Mouse (Mus musculus): ENCODE data around the gene Yy1. TPM values are rescaled to one million over a fixed set of nuclear protein-coding genes. Genes with fewer than 3 reads are reported as not detected.
"Not testable (repeated sequence)": the region's sequence is repeated elsewhere in the genome, so short reads cannot be mapped to it uniquely, and the experiment has no call there.

Gene Yy1
- polyA plus RNA-seq, 1 experiment from 2014 or later, result 13.5 TPM

DNA sequence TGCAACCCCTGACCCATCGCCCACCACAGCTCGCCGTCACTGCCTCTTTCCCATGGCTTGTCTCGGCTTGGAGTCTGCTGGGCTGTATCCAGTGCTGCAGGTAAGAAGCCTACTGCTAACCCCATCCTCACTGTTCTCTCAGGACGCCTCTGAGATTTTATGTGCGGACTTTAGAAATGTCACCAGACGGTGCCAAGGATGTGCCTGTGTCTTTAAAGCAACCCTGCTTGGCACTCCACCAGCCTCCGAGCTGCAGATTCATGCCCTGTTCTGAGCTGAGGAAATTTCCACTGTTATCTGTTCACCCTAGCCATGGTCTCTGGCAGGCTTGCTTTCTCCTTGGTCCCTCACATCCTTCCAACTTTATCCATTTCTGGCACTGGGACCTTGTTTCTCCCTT, 40.1 kb downstream of the Yy1 start:
- H3K9me3 ChIP-seq, result no peaks in the 10 kb centered on the region
- H3K4me3 ChIP-seq, result no peak overlapping the region
- no peak overlapping the region for H3K4me2 ChIP-seq
- H3K27me3 ChIP-seq, result peaks cover 5% of the 10 kb centered on the region; the same call in 1 of the 2 replicates
- 85% methylated on average over 8 of the region's 8 CpGs for WGBS
- H3K27ac ChIP-seq, result no peak overlapping the region
- no peak for ATAC-seq (ENCODE audit: low FRiP score)
- H3K9ac ChIP-seq, result peak overlapping the region; percentile 55; the same call in 1 of the 2 replicates
- peaks cover 6% of the 10 kb centered on the region for H3K36me3 ChIP-seq
- H3K4me1 ChIP-seq (replicated peaks), result peaks cover 55% of the 10 kb centered on the region

DNA sequence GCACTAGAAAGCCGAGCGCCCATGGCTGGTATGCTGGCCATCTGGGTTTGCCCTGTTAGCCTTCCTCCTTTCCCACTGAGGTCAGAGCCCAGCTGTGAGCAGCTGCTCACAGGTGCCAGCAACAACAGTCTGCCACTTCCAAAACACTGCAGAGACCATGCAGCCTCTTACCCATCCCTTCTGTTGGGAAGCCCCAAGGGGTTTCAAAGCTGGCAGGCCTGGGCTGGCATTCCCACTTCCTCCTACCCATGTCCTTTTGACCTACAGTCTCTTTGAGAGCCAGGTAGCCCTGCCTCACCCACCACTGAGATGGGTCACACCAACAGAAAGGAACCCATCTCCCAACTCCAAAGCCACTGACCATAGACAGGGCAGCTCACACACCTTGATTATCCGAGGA, 40.6 kb downstream of the Yy1 start:
- Histone ChIP-seq H3K4me1 (replicated peaks) (peaks cover 60% of the 10 kb centered on the region), H3K4me2 (no peak overlapping the region)

DNA sequence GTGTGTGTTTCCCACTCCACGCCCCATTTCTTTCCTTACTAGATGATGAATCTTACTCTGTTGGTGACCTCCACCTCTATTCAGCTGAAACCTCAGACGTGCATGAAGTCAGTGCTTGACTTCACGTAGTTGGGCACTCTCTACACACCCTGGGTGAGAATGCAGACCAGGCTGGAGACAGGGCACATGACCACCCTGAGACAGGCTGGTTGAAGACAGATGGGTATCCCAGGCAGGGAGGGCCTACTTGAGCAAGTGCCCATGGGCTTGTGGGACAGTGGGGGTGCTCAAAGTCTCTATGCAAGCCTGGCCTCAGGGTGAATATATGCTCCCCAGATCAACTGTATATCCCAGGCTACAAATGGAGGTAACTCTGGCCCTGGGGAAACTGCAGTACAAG, 41.6 kb downstream of the Yy1 start:
- H3K27me3 ChIP-seq, result peaks cover 5% of the 10 kb centered on the region; the same call in 1 of the 2 replicates
- 87% methylated on average over 3 of the region's 3 CpGs for WGBS

More for the DNA sequence above, 40.6 kb downstream of the Yy1 start:
- Histone ChIP-seq H3K9ac (no peak overlapping the region), H3K9me3 (no peaks in the 10 kb centered on the region), H3K36me3 (peaks cover under 1% of the 10 kb centered on the region), H3K27me3 (peaks cover 5% of the 10 kb centered on the region; the same call in 1 of the 2 replicates), H3K27ac (no peak overlapping the region), H3K4me3 (no peak overlapping the region)
- ATAC-seq (ENCODE audit: low FRiP score), result no peak
- WGBS, result 97% methylated on average over 3 of the region's 3 CpGs

DNA sequence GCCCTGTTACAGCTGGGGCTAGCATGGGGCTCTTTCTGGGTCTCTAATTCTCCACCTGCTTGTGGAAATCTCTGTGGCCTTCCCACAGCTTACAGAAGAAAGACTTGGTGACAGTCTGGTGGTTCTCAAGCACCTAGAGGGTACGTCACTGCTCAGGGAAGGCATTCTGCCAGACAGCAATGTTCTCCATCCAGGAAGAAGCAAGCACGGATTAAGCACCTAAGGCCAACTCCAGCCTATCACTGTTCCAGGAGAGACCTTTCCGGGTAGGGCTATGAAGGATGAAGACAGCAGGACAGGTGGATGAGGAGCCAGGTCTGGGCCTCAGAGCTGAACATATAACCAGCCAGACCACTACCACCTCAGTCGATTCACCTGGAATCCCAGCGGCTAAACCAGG, 42.0 kb downstream of the Yy1 start:
- Histone ChIP-seq H3K4me1 (replicated peaks) (peaks cover 67% of the 10 kb centered on the region), H3K27me3 (peaks cover 5% of the 10 kb centered on the region; the same call in 1 of the 2 replicates), H3K9ac (peak overlapping the region; percentile 88), H3K36me3 (no peaks in the 10 kb centered on the region; the same call in 1 of the 2 replicates), H3K9me3 (no peaks in the 10 kb centered on the region), H3K27ac (no peak overlapping the region), H3K4me2 (peak overlapping the region; percentile 92), H3K4me3 (peak overlapping the region; percentile 72)
- WGBS, result 54% methylated on average over 5 of the region's 5 CpGs
- ATAC-seq (ENCODE audit: low FRiP score), result no peak

More for the DNA sequence above, 41.6 kb downstream of the Yy1 start:
- no peaks in the 10 kb centered on the region for H3K9me3 ChIP-seq
- peak overlapping the region; percentile 92 for H3K4me2 ChIP-seq
- no peak for ATAC-seq (ENCODE audit: low FRiP score)
- peaks cover 63% of the 10 kb centered on the region for H3K4me1 ChIP-seq (replicated peaks)
- no peak overlapping the region for H3K27ac ChIP-seq
- H3K36me3 ChIP-seq, result no peaks in the 10 kb centered on the region; the same call in 1 of the 2 replicates
- H3K4me3 ChIP-seq, result peak overlapping the region; percentile 72
- peak overlapping the region; percentile 88 for H3K9ac ChIP-seq

DNA sequence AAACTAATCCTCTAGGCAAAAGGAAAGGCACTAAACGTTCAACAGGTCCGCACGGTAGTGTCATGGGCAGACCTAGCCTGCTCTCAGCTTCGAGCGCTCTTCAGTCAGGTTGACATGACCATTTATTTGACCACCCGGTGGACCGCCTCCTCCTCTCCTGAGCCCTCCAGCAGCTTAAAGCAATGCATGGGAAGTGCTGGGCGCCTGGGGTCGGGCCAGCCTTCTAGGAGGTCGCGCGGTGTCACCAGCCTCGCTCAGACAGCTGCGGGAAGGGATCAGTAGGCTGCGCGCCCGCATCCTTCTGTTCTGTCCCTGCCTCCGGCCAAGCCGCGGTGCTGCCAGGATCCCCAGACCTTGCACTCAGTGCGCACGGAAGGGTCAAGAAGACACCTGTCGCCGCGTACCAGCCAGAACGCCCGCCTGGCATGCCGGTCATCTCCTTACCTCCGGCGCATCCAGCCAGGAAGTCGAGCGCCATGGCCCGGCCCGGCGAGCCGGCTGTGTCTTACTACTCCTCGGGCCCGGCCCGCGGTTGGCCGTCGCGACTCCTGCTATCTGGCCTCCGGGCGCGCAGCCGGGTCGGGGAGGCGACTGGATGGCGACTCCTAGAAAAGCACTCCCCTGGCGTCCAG, 42.6 kb downstream of the Yy1 start:
- H3K4me3 ChIP-seq, result peak overlapping the region; percentile 72
- peaks cover 70% of the 10 kb centered on the region for H3K4me1 ChIP-seq (replicated peaks)
- H3K9ac ChIP-seq, result peak overlapping the region; percentile 88
- WGBS, result 2% methylated on average over 50 of the region's 51 CpGs
- H3K27me3 ChIP-seq, result peaks cover 5% of the 10 kb centered on the region; the same call in 1 of the 2 replicates
- ATAC-seq (ENCODE audit: low FRiP score), result peak; percentile 37; the same call in 1 of the 2 replicates
- peak overlapping the region; percentile 92 for H3K4me2 ChIP-seq
- no peaks in the 10 kb centered on the region for H3K36me3 ChIP-seq
- peak overlapping the region; percentile 84 for H3K27ac ChIP-seq
- no peaks in the 10 kb centered on the region for H3K9me3 ChIP-seq

DNA sequence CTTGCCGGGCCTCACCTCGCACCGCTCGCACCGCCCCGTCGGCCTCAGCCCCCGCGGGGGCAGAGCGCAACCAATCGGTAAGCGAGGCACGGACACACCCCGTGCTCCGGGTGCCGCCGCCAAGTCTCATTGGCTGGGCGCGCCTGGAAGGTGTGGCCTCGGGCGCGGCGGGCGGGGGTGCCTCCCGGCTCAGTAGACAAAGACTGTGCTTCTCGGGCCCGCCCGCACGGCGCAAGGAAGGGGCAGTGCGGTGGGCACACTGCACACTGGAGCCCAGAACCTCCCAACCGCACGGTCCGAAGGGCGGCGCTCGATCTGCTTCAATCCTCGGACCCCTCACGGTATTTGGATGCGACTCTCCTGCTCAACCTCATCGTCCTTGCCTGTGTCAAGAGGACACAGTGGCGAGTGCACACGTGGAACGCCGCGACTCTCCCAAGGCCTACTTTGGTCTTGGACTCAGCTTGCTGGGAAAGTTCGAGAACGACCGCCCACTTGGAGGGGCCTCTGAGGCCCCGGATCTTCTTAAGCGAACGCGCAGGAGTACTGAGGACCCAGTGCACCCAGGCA, 43.2 kb downstream of the Yy1 start, which contains the start of the genes Slc25a29 and Slc25a47:
Gene Slc25a29 (minus strand): TSS at position 44 of the 570 bp plus-strand sequence.
Gene Slc25a47 (plus strand): TSS at position 207 of the 570 bp plus-strand sequence.
- H3K4me2 ChIP-seq, result peak within 1 kb of the TSS; percentile 92
- peak within 1 kb of the TSS; percentile 84 for H3K27ac ChIP-seq
- peaks cover 5% of the 10 kb centered on the region; the same call in 1 of the 2 replicates for H3K27me3 ChIP-seq
- ATAC-seq (ENCODE audit: low FRiP score), result peak; percentile 98
- H3K9ac ChIP-seq, result peak within 1 kb of the TSS; percentile 88
- H3K9me3 ChIP-seq, result no peaks in the 10 kb centered on the region
- peak within 1 kb of the TSS; percentile 72 for H3K4me3 ChIP-seq
- under 1% methylated on average over 47 of the region's 53 CpGs for WGBS
- peaks cover 2% of the 10 kb centered on the region for H3K36me3 ChIP-seq
- H3K4me1 ChIP-seq (replicated peaks), result peaks cover 70% of the 10 kb centered on the region

DNA sequence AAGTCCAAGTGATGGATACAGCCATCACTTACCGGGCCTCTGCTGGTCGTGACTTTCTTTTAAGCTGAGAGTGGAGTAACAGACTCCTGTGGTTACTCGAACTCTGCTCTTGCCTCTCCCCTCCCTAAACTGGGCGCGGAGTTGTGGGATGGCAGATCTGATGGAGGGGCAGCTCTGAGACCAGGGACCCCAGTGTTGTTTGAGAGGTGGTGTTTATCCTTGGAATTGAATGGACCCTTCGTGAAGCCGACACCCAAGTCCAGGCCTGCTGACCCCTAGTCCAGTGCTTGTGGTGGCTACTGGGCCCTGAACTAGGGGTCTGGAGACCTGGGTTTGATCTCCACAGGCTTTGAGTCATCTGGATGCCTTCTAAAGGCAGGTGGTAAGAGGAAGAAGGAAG, 43.9 kb downstream of the Yy1 start:
- H3K36me3 ChIP-seq, result peaks cover 10% of the 10 kb centered on the region
- peak overlapping the region; percentile 88 for H3K9ac ChIP-seq
- no peaks in the 10 kb centered on the region for H3K9me3 ChIP-seq
- ATAC-seq (ENCODE audit: low FRiP score), result no peak
- peak overlapping the region; percentile 72 for H3K4me3 ChIP-seq
- H3K4me2 ChIP-seq, result peak overlapping the region; percentile 92
- 62% methylated on average over 7 of the region's 7 CpGs for WGBS
- H3K27me3 ChIP-seq, result peaks cover 5% of the 10 kb centered on the region; the same call in 1 of the 2 replicates
- H3K27ac ChIP-seq, result peak overlapping the region; percentile 84
- H3K4me1 ChIP-seq (replicated peaks), result peaks cover 69% of the 10 kb centered on the region

DNA sequence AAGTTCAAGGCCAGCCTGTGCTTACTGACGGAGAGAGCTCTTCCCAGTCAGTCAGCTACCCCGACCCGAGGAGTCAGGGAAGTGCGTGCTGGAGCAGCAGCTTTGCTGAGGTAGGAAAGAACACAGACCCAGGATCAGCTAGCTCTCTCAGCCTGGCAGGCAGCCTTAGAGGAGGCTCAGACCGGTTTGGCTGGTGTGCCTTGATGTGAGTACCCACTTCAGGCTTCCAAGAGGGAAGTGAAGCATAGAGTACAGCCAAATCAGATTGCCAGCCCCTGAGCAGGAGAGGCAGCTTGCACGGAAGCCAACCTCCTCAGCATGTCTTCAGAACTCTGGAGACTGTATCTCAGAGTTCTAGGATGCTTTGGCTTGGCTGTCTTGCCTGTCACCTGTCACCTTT, 48.4 kb downstream of the Yy1 start:
- Histone ChIP-seq H3K4me1 (replicated peaks) (peaks cover 36% of the 10 kb centered on the region), H3K27me3 (no peaks in the 10 kb centered on the region), H3K9me3 (no peaks in the 10 kb centered on the region), H3K36me3 (peaks cover 43% of the 10 kb centered on the region), H3K27ac (no peak overlapping the region), H3K4me2 (no peak overlapping the region), H3K9ac (no peak overlapping the region), H3K4me3 (no peak overlapping the region)
- WGBS, result 92% methylated on average over 6 of the region's 6 CpGs
- ATAC-seq (ENCODE audit: low FRiP score), result no peak

DNA sequence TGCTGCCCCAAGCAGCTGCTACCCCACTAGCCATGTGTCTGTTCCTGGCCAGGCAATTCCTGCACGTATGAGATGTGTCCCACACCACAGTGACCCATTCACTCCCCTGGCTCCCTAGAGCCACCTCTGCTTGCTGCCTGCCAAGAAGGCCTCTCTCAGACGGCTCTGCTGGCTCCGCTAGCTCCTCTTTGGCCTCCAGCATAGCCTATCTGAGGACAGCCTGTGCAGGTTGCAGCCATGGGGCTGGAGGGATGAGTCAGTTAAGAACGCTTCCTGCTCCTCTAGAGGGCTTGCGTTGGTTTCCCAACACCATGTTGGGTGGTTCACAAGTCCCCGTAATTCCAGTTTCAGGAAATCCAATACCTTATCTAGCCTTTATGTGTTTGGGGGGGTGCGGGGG, 49.9 kb downstream of the Yy1 start:
- 90% methylated on average over 7 of the region's 7 CpGs for WGBS

DNA sequence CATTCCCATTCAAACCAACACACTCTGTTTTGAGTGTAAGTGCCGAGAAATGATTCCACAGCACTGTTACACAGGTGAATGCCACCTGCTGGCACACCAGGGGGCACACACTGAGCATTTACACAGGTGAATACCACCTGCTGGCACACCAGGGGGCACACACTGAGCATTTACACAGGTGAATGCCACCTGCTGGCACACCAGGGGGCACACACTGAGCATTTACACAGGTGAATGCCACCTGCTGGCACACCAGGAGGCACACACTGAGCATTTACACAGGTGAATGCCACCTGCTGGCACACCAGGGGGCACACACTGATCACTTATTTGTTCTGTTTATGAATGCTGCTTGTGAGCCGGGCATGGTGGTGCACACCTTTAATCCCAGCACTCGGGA, 55.3 kb downstream of the Yy1 start:
- not testable (repeated sequence) for H3K27ac ChIP-seq; ATAC-seq (ENCODE audit: low FRiP score); H3K9me3 ChIP-seq; H3K4me3 ChIP-seq; H3K4me2 ChIP-seq; H3K9ac ChIP-seq; H3K27me3 ChIP-seq
- Histone ChIP-seq H3K4me1 (replicated peaks) (peaks cover 12% of the 10 kb centered on the region), H3K36me3 (peaks cover 21% of the 10 kb centered on the region)
- WGBS, result 94% methylated on average over 3 of the region's 3 CpGs

More for the DNA sequence above, 49.9 kb downstream of the Yy1 start:
- Histone ChIP-seq H3K9ac (no peak overlapping the region), H3K4me1 (replicated peaks) (peaks cover 21% of the 10 kb centered on the region), H3K4me2 (no peak overlapping the region), H3K4me3 (no peak overlapping the region), H3K9me3 (no peaks in the 10 kb centered on the region), H3K36me3 (peaks cover 43% of the 10 kb centered on the region), H3K27ac (no peak overlapping the region), H3K27me3 (no peaks in the 10 kb centered on the region)
- no peak for ATAC-seq (ENCODE audit: low FRiP score)

DNA sequence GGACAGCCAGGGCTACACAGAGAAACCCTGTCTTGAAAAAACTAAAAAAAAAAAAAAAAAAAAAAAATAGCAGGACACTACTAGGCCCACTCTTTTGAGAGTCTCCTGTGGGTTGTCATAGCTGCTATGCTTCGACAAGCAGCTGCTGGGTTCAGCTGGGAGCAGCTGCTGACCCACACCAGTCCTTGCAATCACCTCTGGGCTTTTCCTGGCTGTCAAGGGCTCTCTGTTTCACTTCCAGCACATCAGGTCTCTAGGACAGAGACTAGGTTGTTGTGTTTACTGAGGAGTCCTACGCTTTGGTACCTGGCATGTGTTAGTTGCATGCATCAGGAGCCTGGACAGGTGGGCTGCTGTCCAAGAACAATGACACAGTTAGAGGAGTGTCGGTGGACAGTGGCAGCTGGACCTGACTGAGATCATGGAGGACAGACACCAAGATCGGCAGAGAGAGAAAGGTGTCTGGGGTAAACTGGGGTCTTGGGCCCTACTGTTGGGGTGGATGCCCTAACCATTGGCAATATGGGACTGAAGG, 56.8 kb downstream of the Yy1 start:
- peaks cover 12% of the 10 kb centered on the region for H3K4me1 ChIP-seq (replicated peaks)
- WGBS, result 89% methylated on average over 4 of the region's 4 CpGs
- no peaks in the 10 kb centered on the region for H3K27me3 ChIP-seq
- H3K4me3 ChIP-seq, result no peak overlapping the region
- no peaks in the 10 kb centered on the region for H3K9me3 ChIP-seq
- H3K36me3 ChIP-seq, result peaks cover 21% of the 10 kb centered on the region
- no peak overlapping the region for H3K27ac ChIP-seq
- H3K4me2 ChIP-seq, result no peak overlapping the region
- H3K9ac ChIP-seq, result no peak overlapping the region
- no peak for ATAC-seq (ENCODE audit: low FRiP score)

DNA sequence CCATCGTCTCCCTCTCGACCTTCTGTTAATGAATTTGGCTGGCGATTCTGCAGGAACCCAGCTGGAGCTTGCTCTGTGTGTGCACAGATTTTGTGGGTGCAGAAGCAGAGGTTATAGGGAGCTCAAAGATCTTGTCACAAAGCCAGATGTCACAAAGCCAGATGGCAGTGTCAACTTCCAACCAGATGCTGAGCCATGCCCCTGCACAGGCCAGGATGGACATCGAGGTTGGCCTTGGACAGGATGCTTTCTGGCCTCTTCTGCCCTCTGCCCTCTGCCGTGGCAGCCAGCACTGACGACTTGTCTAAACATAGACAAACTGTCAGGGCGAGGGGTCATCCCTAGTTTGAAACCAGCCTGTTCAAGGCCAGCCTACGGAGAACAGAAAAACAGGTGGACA, 57.4 kb downstream of the Yy1 start:
- 58% methylated on average over 8 of the region's 8 CpGs for WGBS
- Histone ChIP-seq H3K4me1 (replicated peaks) (peaks cover 12% of the 10 kb centered on the region), H3K4me2 (no peak overlapping the region), H3K9ac (0 out of 2 replicates have a peak overlapping the region, but pooled peaks have one; percentile 24), H3K27ac (no peak overlapping the region), H3K4me3 (no peak overlapping the region), H3K27me3 (no peaks in the 10 kb centered on the region), H3K36me3 (peaks cover 20% of the 10 kb centered on the region), H3K9me3 (no peaks in the 10 kb centered on the region)
- ATAC-seq (ENCODE audit: low FRiP score), result no peak

Measured in hindbrain, embryonic 13.5 days (tissue).